Mouse (Mus musculus): ENCODE data around the gene Nfe2l1. TPM values are rescaled to one million over a fixed set of nuclear protein-coding genes. Genes with fewer than 3 reads are reported as not detected.
A peak's percentile ranks its signal among the peaks of the same experiment; 100 is the strongest.

The Nfe2l1 gene
- total and polyA plus RNA-seq, 2 experiments from 2014 or later = 64.5 to 86.0 TPM

DNA sequence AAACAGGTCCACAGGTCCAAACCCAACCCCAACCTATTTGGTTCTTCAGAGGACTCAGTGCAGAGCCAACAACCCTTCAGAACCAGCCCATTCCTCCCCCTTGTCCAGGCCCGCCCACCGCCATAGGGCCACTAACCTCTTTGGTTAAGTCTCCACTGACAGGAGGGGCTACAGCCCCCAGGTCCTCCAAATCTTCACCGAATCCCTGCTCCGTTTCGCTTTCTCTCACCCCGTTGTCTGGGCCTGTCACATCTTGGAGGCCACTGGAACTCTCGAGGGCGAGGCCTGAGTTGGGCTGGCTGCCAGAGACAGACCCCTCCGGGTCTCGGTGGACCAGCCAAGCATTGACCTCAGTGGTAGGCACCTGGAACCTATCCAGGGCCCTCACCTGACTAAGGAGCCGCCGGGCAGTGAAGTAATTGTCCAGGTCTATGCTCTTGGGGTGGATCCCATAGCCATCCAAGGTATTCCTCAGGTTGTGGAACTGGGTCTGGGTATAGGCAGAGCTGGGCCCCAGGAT is 2.6 kb downstream of the Nfe2l1 start:
- no peak for TF ChIP-seq CTCF (IDR thresholded peaks at IDR 0.05)
- H3K9me3 ChIP-seq (ENCODE audit: low read length) = no peaks in the 10 kb centered on the region
- H3K27ac ChIP-seq (ENCODE audit: low read depth, low read length) = no peak overlapping the region
- no peak for ATAC-seq (ENCODE audit: low FRiP score)
- H3K27me3 ChIP-seq (ENCODE audit: insufficient read depth, low read length) = no peaks in the 10 kb centered on the region
- no peak for DNase-seq (ENCODE audit: low spot score)
- peaks cover 7% of the 10 kb centered on the region; the same call in 1 of the 2 replicates for H3K36me3 ChIP-seq (ENCODE audit: insufficient read depth, low read length)
- H3K4me2 ChIP-seq (ENCODE audit: low read depth, low read length, poor library complexity, severe bottlenecking) = peak overlapping the region; percentile 36; the same call in 1 of the 2 replicates
- 79% methylated on average over 12 of the region's 12 CpGs for WGBS
- H3K9ac ChIP-seq (replicated peaks; ENCODE audit: low read length, poor library complexity, severe bottlenecking) = peak overlapping the region; percentile 34; the same call in 1 of the 2 replicates
- H3K4me3 ChIP-seq (ENCODE audit: low read depth, low read length) = 0 out of 2 replicates have a peak overlapping the region, but pooled peaks have one; percentile 1
- peaks cover 25% of the 10 kb centered on the region for H3K4me1 ChIP-seq (ENCODE audit: insufficient read depth, low read length)

GRCm38 (mm10) chr11:96826481-96826880 is 3.3 kb downstream of the Nfe2l1 start:
- Histone ChIP-seq H3K27me3 (ENCODE audit: insufficient read depth, low read length) (no peaks in the 10 kb centered on the region), H3K36me3 (ENCODE audit: insufficient read depth, low read length) (peaks cover 13% of the 10 kb centered on the region), H3K4me2 (ENCODE audit: low read depth, low read length, poor library complexity, severe bottlenecking) (peak overlapping the region; percentile 36), H3K9ac (replicated peaks; ENCODE audit: low read length, poor library complexity, severe bottlenecking) (peak overlapping the region; percentile 34; the same call in 1 of the 2 replicates), H3K4me1 (ENCODE audit: insufficient read depth, low read length) (peaks cover 25% of the 10 kb centered on the region), H3K4me3 (ENCODE audit: low read depth, low read length) (no peak overlapping the region), H3K9me3 (ENCODE audit: low read length) (no peaks in the 10 kb centered on the region), H3K27ac (ENCODE audit: low read depth, low read length) (no peak overlapping the region)
- DNase-seq (ENCODE audit: low spot score) = no peak
- no peak for ATAC-seq (ENCODE audit: low FRiP score)
- TF ChIP-seq CTCF (IDR thresholded peaks at IDR 0.05) = no peak
- WGBS = 84% methylated on average over 2 of the region's 2 CpGs

- no peak for ATAC-seq (ENCODE audit: low FRiP score)
- peaks cover 25% of the 10 kb centered on the region for H3K4me1 ChIP-seq (ENCODE audit: insufficient read depth, low read length)
- no peaks in the 10 kb centered on the region for H3K9me3 ChIP-seq (ENCODE audit: low read length)
- H3K9ac ChIP-seq (replicated peaks; ENCODE audit: low read length, poor library complexity, severe bottlenecking) = peak overlapping the region; percentile 19; the same call in 1 of the 2 replicates
- no peak for TF ChIP-seq CTCF (IDR thresholded peaks at IDR 0.05)
- H3K27ac ChIP-seq (ENCODE audit: low read depth, low read length) = peak overlapping the region; percentile 74
- peak overlapping the region; percentile 58; the same call in 1 of the 2 replicates for H3K4me3 ChIP-seq (ENCODE audit: low read depth, low read length)
- WGBS = 40% methylated on average over 7 of the region's 7 CpGs
- H3K36me3 ChIP-seq (ENCODE audit: insufficient read depth, low read length) = peaks cover 29% of the 10 kb centered on the region
- peak overlapping the region; percentile 99 for H3K4me2 ChIP-seq (ENCODE audit: low read depth, low read length, poor library complexity, severe bottlenecking)
- DNase-seq (ENCODE audit: low spot score) = peak; percentile 54
- H3K27me3 ChIP-seq (ENCODE audit: insufficient read depth, low read length) = no peaks in the 10 kb centered on the region
Observed at GRCm38 (mm10) chr11:96824783-96825495, 4.8 kb downstream of the Nfe2l1 start.

GRCm38 (mm10) chr11:96823880-96824782 is 5.6 kb downstream of the Nfe2l1 start:
- WGBS = under 1% methylated on average over 25 of the region's 26 CpGs
- peaks cover 25% of the 10 kb centered on the region for H3K4me1 ChIP-seq (ENCODE audit: insufficient read depth, low read length)
- TF ChIP-seq CTCF (IDR thresholded peaks at IDR 0.05) = no peak
- H3K9ac ChIP-seq (replicated peaks; ENCODE audit: low read length, poor library complexity, severe bottlenecking) = peak overlapping the region; percentile 79
- no peaks in the 10 kb centered on the region for H3K27me3 ChIP-seq (ENCODE audit: insufficient read depth, low read length)
- H3K27ac ChIP-seq (ENCODE audit: low read depth, low read length) = peak overlapping the region; percentile 74
- no peaks in the 10 kb centered on the region for H3K9me3 ChIP-seq (ENCODE audit: low read length)
- ATAC-seq (ENCODE audit: low FRiP score) (peak; percentile 88), DNase-seq (ENCODE audit: low spot score) (peak; percentile 95)
- peak overlapping the region; percentile 99 for H3K4me2 ChIP-seq (ENCODE audit: low read depth, low read length, poor library complexity, severe bottlenecking)
- H3K36me3 ChIP-seq (ENCODE audit: insufficient read depth, low read length) = peaks cover 36% of the 10 kb centered on the region
- H3K4me3 ChIP-seq (ENCODE audit: low read depth, low read length) = peak overlapping the region; percentile 58

DNA sequence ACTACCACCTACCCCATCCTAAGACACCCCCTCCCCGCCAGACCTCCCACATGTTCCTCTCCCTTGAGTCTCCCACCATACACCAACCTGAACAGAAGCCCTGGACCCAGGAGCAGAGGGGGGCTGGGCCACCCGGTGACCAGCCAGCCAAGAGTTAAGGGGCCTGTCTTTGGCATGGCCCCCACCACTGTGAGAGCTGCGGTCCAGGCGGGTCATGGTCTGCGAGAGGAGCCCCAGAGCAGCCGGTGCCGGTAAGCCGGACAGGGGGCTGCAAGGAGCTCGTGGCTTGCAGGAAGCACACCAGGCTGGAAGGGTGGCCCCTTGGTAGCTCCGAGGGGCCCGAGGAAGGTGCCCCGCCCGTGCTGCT is 6.3 kb downstream of the Nfe2l1 start:
- Histone ChIP-seq H3K27ac (ENCODE audit: low read depth, low read length) (peak overlapping the region; percentile 74), H3K4me2 (ENCODE audit: low read depth, low read length, poor library complexity, severe bottlenecking) (peak overlapping the region; percentile 99), H3K4me3 (ENCODE audit: low read depth, low read length) (peak overlapping the region; percentile 58), H3K27me3 (ENCODE audit: insufficient read depth, low read length) (no peaks in the 10 kb centered on the region), H3K9me3 (ENCODE audit: low read length) (no peaks in the 10 kb centered on the region), H3K4me1 (ENCODE audit: insufficient read depth, low read length) (peaks cover 25% of the 10 kb centered on the region), H3K36me3 (ENCODE audit: insufficient read depth, low read length) (peaks cover 43% of the 10 kb centered on the region), H3K9ac (replicated peaks; ENCODE audit: low read length, poor library complexity, severe bottlenecking) (peak overlapping the region; percentile 79)
- DNase-seq (ENCODE audit: low spot score) (no peak), ATAC-seq (ENCODE audit: low FRiP score) (no peak; the same call in 1 of the 2 replicates)
- 11% methylated on average over 9 of the region's 13 CpGs for WGBS
- no peak for TF ChIP-seq CTCF (IDR thresholded peaks at IDR 0.05)
